Mouse (Mus musculus) limb, embryonic 10.5 days (tissue): ENCODE measurements around the gene Fkbp11. TPM values are rescaled to one million over a fixed set of nuclear protein-coding genes. Genes with fewer than 3 reads are reported as not detected.

Experiments used
- DNase-seq: peaks from one replicate; pipeline ENCODE4 v3.0.0-alpha.2; 2017; ENCODE audit warnings: low spot score
- H3K27ac ChIP-seq: fragments of 300-500 bp; sonication (generic); 2 replicates; pipeline ENCODE4 v1.5.1; 2016; ENCODE audit warnings: mild to moderate bottlenecking
- H3K27me3 ChIP-seq: fragments of 300-500 bp; sonication (generic); 2 replicates; pipeline ENCODE4 v1.6.1; 2016; ENCODE audit warnings: low read depth, mild to moderate bottlenecking; ENCODE audit not compliant: poor library complexity, severe bottlenecking
- H3K36me3 ChIP-seq: fragments of 300-500 bp; sonication (generic); 2 replicates; pipeline ENCODE4 v1.6.1; 2016; ENCODE audit warnings: mild to moderate bottlenecking, moderate library complexity
- H3K4me1 ChIP-seq: fragments of 300-500 bp; sonication (generic); 2 replicates; pipeline ENCODE4 v1.6.1; 2016
- H3K4me3 ChIP-seq: fragments of 300-500 bp; sonication (generic); 2 replicates; pipeline ENCODE4 v1.5.1; 2016; ENCODE audit warnings: mild to moderate bottlenecking, moderate library complexity
- H3K9me3 ChIP-seq: fragments of 300-500 bp; sonication (generic); replicated peaks from 2 replicates; pipeline ENCODE4 v1.6.1; 2016; ENCODE audit warnings: mild to moderate bottlenecking
- WGBS: fragments of 180-500 bp; shearing (Covaris S2); methylation state at CpG from one replicate; pipeline ENCODE4 v1.1.7; 2016; 5-methylcytosine and 5-hydroxymethylcytosine counted together
- polyA plus RNA-seq: library from polyadenylated mRNA; unstranded; fragments of >200 nt; fragmentation: Nextera tagmentation; extraction: Ambion mirVana; gene quantifications from 2 replicates; pipeline ENCODE4 v1.2.1, GENCODE M21; 2016

Fkbp11 gene
- polyA plus RNA-seq, 1 experiment from 2014 or later, result 26.8 TPM

DNA sequence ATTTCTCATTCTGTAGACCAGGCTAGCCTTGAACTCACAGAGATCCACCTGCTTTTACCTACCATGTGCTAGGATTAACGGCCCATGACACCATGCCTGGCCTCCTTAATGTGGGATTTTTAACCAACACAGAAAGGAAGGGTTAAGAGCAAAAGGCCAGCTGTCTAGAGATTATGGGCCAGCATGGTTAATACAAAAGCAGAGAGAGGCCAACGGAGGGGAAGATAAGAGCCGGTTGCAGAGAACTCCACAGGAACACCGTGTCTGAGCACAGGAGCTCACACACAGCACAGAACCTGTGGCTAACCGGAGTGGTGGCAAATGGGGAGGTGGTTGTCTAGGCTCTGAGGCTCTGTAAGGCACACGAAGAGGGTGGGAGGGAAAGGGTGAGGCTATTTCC is 5.4 kb upstream of the Fkbp11 start:
- Histone ChIP-seq H3K27ac (no peak overlapping the region), H3K4me1 (peaks cover 19% of the 10 kb centered on the region), H3K4me3 (no peak overlapping the region), H3K27me3 (no peaks in the 10 kb centered on the region), H3K36me3 (peaks cover 35% of the 10 kb centered on the region), H3K9me3 (no peaks in the 10 kb centered on the region)
- DNase-seq, result no peak
- WGBS, result 75% methylated on average over 6 of the region's 6 CpGs

- H3K36me3 ChIP-seq, result peaks cover 22% of the 10 kb centered on the region
- H3K27me3 ChIP-seq, result no peaks in the 10 kb centered on the region
- no peak overlapping the region for H3K27ac ChIP-seq
- peaks cover 32% of the 10 kb centered on the region for H3K4me1 ChIP-seq
- H3K4me3 ChIP-seq, result no peak overlapping the region
- 69% methylated on average over 8 of the region's 8 CpGs for WGBS
- no peak for DNase-seq
- H3K9me3 ChIP-seq, result no peaks in the 10 kb centered on the region
These were observed 4.1 kb upstream of the Fkbp11 start for GRCm38 (mm10) chr15:98732006-98732531.

- Histone ChIP-seq H3K4me1 (peaks cover 41% of the 10 kb centered on the region), H3K4me3 (no peak overlapping the region), H3K27me3 (no peaks in the 10 kb centered on the region), H3K27ac (no peak overlapping the region), H3K36me3 (peaks cover 10% of the 10 kb centered on the region), H3K9me3 (no peaks in the 10 kb centered on the region)
- DNase-seq, result no peak
- 87% methylated on average over 6 of the region's 6 CpGs for WGBS
These were observed 2.8 kb upstream of the Fkbp11 start for GRCm38 (mm10) chr15:98730790-98731189.

- Histone ChIP-seq H3K27ac (no peak overlapping the region), H3K9me3 (no peaks in the 10 kb centered on the region), H3K4me1 (peaks cover 41% of the 10 kb centered on the region), H3K4me3 (no peak overlapping the region), H3K27me3 (no peaks in the 10 kb centered on the region), H3K36me3 (peaks cover 2% of the 10 kb centered on the region; the same call in 1 of the 2 replicates)
- 79% methylated on average over 7 of the region's 7 CpGs for WGBS
- no peak for DNase-seq
These were observed 2.0 kb upstream of the Fkbp11 start for GRCm38 (mm10) chr15:98729791-98730545.

DNA sequence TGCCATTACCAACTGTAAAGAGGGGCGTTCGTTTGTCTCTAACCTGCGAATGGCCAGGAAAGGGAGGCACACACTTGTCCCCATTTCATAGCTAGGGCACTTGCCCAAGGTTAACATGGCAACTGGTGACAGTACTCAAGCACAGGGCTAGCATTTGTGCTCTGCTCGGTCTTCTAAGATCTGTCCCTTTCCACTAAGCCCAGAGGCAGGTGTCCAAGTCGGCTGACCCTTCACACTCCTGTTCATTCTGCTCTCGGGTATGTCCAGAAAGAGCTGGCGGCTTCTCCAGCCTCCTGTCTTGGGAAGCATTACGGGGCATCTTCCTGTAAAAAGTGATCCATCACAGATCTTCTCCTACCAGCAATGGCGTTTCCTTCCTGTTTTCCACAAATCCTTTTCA is 368 bp upstream of the Fkbp11 start:
- Histone ChIP-seq H3K9me3 (no peaks in the 10 kb centered on the region), H3K27ac (peak overlapping the region; percentile 82; the same call in 1 of the 2 replicates), H3K4me3 (peak overlapping the region; percentile 65), H3K36me3 (no peaks in the 10 kb centered on the region), H3K4me1 (peaks cover 56% of the 10 kb centered on the region), H3K27me3 (peaks cover 5% of the 10 kb centered on the region; the same call in 1 of the 2 replicates)
- 37% methylated on average over 9 of the region's 9 CpGs for WGBS
- no peak for DNase-seq

DNA sequence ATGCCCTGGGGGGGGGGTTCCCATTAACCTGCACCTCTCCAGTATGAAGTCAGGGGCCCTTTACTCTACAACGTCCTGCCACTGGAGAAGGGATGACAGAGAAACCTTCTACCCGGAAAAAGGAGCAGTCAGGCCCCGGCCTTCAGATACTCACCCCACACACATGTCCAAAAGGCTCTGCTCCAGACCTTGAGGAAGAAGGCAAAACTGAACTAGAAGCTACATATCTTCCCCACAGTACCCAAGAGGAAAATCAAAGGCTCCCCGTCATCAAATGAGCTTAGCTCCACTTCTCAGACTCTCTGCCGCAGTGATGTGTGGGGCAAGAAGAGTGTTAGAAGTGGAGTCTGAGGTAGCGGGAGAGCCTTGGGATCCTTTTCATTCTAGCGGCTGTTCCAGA is 1.3 kb downstream of the Fkbp11 start:
- Histone ChIP-seq H3K4me1 (peaks cover 61% of the 10 kb centered on the region), H3K27me3 (peaks cover 9% of the 10 kb centered on the region)

DNA sequence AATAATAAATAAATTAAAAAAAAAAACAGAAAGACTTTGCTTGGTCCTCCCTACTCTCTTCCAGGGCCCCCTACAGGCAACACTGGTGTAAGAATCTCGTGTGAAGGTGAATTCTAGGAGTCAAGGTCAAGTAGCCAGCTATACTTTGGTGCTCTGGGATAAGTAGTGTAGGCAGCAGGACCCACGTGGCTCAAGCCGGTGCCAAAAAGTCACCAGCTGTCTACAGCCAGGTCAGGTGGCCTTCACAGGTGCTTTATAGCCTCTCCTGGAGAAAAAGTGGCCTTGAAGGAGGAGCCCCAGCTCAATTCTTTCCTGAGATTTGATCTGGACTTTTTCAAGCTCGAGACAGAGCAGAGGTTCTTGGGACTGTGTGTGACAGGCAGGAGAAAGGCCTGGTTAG is 1.9 kb downstream of the Fkbp11 start:
- Histone ChIP-seq H3K27ac (no peak overlapping the region), H3K4me1 (peaks cover 61% of the 10 kb centered on the region), H3K36me3 (no peaks in the 10 kb centered on the region), H3K9me3 (no peaks in the 10 kb centered on the region), H3K27me3 (peaks cover 14% of the 10 kb centered on the region), H3K4me3 (no peak overlapping the region)
- 79% methylated on average over 4 of the region's 4 CpGs for WGBS
- no peak for DNase-seq

More for the DNA sequence above, 1.3 kb downstream of the Fkbp11 start:
- H3K36me3 ChIP-seq, result no peaks in the 10 kb centered on the region
- no peaks in the 10 kb centered on the region for H3K9me3 ChIP-seq
- DNase-seq, result no peak
- H3K27ac ChIP-seq, result peak overlapping the region; percentile 82
- 38% methylated on average over 7 of the region's 7 CpGs for WGBS
- peak overlapping the region; percentile 65 for H3K4me3 ChIP-seq

GRCm38 (mm10) chr15:98724441-98724840 is 3.6 kb downstream of the Fkbp11 start:
- H3K9me3 ChIP-seq, result no peaks in the 10 kb centered on the region
- no peaks in the 10 kb centered on the region for H3K36me3 ChIP-seq
- H3K4me3 ChIP-seq, result 0 out of 2 replicates have a peak overlapping the region, but pooled peaks have one; percentile 16
- DNase-seq, result no peak
- no peak overlapping the region for H3K27ac ChIP-seq
- peaks cover 57% of the 10 kb centered on the region for H3K4me1 ChIP-seq
- peaks cover 14% of the 10 kb centered on the region for H3K27me3 ChIP-seq
- 31% methylated on average over 19 of the region's 19 CpGs for WGBS

DNA sequence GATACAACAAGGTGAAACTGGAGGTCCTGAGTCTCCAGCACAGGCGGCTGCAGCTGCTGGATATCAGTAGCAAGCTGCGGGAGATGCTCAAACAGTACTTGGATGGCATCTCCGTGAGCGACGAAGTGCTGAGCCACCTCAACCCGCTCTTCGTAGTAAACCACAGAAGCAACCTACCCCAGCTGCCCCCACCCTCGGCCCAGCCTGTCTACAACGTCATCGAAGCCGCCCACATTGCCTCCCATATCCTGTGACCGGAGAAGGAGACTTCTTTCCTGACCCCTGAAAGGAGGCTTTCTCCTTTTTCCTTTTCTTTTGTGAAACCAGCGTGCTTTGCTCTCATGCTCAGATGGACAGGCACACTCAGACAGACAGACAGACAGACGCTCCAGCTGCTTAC is 5.1 kb downstream of the Fkbp11 start:
- peaks cover 42% of the 10 kb centered on the region for H3K4me1 ChIP-seq
- H3K9me3 ChIP-seq, result no peaks in the 10 kb centered on the region
- no peak for DNase-seq
- H3K27ac ChIP-seq, result no peak overlapping the region
- H3K27me3 ChIP-seq, result peaks cover 14% of the 10 kb centered on the region
- 68% methylated on average over 14 of the region's 14 CpGs for WGBS
- no peaks in the 10 kb centered on the region for H3K36me3 ChIP-seq
- no peak overlapping the region for H3K4me3 ChIP-seq

DNA sequence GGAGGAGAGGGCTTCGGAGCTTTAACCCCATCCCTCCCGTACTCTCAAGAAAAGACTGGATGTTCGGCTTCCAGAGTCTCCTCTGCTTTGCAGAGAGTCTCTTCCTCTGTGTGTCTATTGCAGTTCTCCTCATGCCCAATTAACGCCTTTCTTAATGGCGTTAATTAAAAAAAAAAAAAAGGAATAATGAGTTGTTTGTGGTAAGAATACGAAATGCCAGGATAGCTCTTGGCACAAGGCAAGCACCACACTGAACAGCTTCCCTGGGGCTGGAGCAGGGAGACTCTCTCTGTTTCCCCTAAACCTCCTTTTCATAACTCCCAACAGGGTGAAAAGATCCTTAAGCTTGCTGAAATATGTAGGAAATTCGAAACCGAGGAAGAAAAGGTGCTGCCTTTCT is 5.8 kb downstream of the Fkbp11 start:
- no peak overlapping the region for H3K4me3 ChIP-seq
- WGBS, result 81% methylated on average over 8 of the region's 8 CpGs
- no peak for DNase-seq
- no peaks in the 10 kb centered on the region for H3K36me3 ChIP-seq
- peaks cover 14% of the 10 kb centered on the region for H3K27me3 ChIP-seq
- no peaks in the 10 kb centered on the region for H3K9me3 ChIP-seq
- H3K27ac ChIP-seq, result no peak overlapping the region
- peaks cover 35% of the 10 kb centered on the region for H3K4me1 ChIP-seq

GRCm38 (mm10) chr15:98717301-98717700 is 10.7 kb downstream of the Fkbp11 start:
- no peak overlapping the region for H3K4me3 ChIP-seq
- DNase-seq, result no peak
- WGBS, result 63% methylated on average over 16 of the region's 16 CpGs
- H3K27ac ChIP-seq, result no peak overlapping the region
- peaks cover 2% of the 10 kb centered on the region for H3K4me1 ChIP-seq
- H3K9me3 ChIP-seq, result no peaks in the 10 kb centered on the region
- H3K27me3 ChIP-seq, result peaks cover 9% of the 10 kb centered on the region; the same call in 1 of the 2 replicates
- no peaks in the 10 kb centered on the region for H3K36me3 ChIP-seq

- no peaks in the 10 kb centered on the region for H3K4me1 ChIP-seq
- no peak for DNase-seq
- H3K4me3 ChIP-seq, result no peak overlapping the region
- H3K27ac ChIP-seq, result no peak overlapping the region
- no peaks in the 10 kb centered on the region for H3K36me3 ChIP-seq
- peaks cover 2% of the 10 kb centered on the region; the same call in 1 of the 2 replicates for H3K27me3 ChIP-seq
- WGBS, result 84% methylated on average over 5 of the region's 5 CpGs
- no peaks in the 10 kb centered on the region for H3K9me3 ChIP-seq
These were observed 13.8 kb downstream of the Fkbp11 start for GRCm38 (mm10) chr15:98714230-98714652.

GRCm38 (mm10) chr15:98710442-98710841 is 17.6 kb downstream of the Fkbp11 start:
- Histone ChIP-seq H3K4me1 (peaks cover 5% of the 10 kb centered on the region; the same call in 1 of the 2 replicates), H3K27me3 (peaks cover 22% of the 10 kb centered on the region), H3K36me3 (no peaks in the 10 kb centered on the region), H3K4me3 (no peak overlapping the region), H3K9me3 (no peaks in the 10 kb centered on the region), H3K27ac (no peak overlapping the region)
- 19% methylated on average over 9 of the region's 9 CpGs for WGBS
- DNase-seq, result peak; percentile 87
